Mouse (Mus musculus) heart, postnatal 0 days (tissue): ENCODE results near the gene Acod1.

ENCODE experiments used
- CTCF ChIP-seq: IDR thresholded peaks from 2 replicates; pipeline ENCODE4 v1.5.1; 2016; ENCODE audit warnings: antibody characterized with exemption, control low read depth, low read depth
- EP300 ChIP-seq: IDR thresholded peaks from 2 replicates; pipeline ENCODE4 v1.6.1; 2016; ENCODE audit warnings: antibody characterized with exemption, low read depth

GRCm38 (mm10) chr14:103054731-103055130 lies 8.0 kb downstream of the Acod1 start:
- no peak for TF ChIP-seq CTCF
- no peak for TF ChIP-seq EP300
